Mouse (Mus musculus) liver, embryonic 14.5 days (tissue): ENCODE results near the gene Eif4b.

Source experiments
- CTCF ChIP-seq: IDR thresholded peaks from 2 replicates; pipeline ENCODE4 v1.5.1; 2016; ENCODE audit warnings: antibody characterized with exemption, low read depth, control low read depth
- EP300 ChIP-seq: IDR thresholded peaks from 2 replicates; pipeline ENCODE4 v1.6.1; 2016; ENCODE audit warnings: antibody characterized with exemption, low read depth

DNA sequence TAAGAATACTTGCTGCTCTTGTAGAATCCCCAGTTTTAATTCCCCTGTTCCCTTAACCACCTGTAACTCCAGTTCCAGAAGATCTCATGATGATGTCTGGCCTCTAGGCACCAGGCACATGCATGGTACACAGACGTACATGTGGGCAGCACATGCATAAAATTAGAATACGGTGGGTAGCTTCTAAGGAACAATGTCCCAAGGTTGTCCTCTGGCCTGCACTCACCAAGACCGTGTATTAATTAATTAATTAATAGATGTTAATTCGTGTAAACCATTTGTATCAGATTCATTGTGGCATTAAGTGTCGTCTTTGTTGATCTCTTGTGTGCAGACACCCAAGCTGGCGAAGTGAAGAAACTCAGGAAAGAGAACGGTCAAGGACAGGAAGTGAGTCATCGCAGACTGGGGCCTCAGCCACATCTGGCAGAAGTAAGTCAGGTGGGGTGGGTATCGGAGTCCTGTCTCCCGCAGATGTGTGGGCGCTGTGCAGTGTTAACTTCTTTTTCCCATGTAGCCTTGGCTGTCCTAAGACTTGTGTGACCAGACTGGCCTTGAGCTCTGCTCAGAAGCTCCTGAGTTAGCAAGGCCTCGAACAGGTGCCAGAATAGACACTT, 17.6 kb downstream of the Eif4b start:
- TF ChIP-seq CTCF (no peak), EP300 (no peak)
